Mouse (Mus musculus) megakaryocyte-erythroid progenitor cell, adult 5-6 weeks (primary cell): ENCODE measurements around the gene Nploc4. TPM values are rescaled to one million over a fixed set of nuclear protein-coding genes. Genes with fewer than 3 reads are reported as not detected.

Experiments used
- ATAC-seq: replicated peaks from 2 replicates; pipeline ENCODE4 v1.8.0; 2016; ENCODE audit warnings: mild to moderate bottlenecking, inconsistent platforms; ENCODE audit not compliant: severe bottlenecking, poor library complexity, low FRiP score, low TSS enrichment
- total RNA-seq, 2 experiments: library from RNA; stranded (forward) in 1 of 2; stranded (reverse) in 1 of 2; fragments of 200-1000, 215-1000 nt in 1 of 2; fragments of >200 nt in 1 of 2; fragmentation: Nextera tagmentation in 1 of 2; gene quantifications; 2 replicates each; pipeline ENCODE4 v1.2.3; 2014 to 2017

Gene Nploc4
- 59.3 and 65.2 TPM in 2 replicates for total RNA-seq (2014; fragmentation: Nextera tagmentation)
- 32.5 and 41.1 TPM in 2 replicates for total RNA-seq (2017)

- ATAC-seq: peak; percentile 70
Measured at GRCm38 (mm10) chr11:120437152-120437856, at the start of gene Nploc4. Nploc4 (minus strand) TSS chr11:120437708.

DNA sequence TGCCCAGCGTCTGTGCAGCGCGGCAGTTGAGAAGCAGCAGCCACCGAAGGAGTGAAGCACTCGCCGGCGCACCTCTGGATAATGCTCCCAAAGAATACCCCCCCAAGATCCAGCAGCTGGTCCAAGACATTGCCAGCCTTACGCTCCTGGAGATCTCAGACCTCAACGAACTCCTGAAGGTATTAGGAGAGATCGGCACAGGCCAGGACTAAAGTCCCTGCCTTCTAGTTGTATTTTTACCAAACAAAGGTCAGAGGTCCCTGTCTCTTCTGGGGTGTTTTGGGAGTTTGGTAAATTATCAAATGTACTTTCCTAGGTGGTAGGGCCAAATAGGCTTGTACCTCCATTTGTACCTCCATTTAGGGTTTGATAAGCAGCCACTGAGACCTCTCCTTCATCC lies 47.7 kb upstream of the Nploc4 start:
- ATAC-seq: no peak

DNA sequence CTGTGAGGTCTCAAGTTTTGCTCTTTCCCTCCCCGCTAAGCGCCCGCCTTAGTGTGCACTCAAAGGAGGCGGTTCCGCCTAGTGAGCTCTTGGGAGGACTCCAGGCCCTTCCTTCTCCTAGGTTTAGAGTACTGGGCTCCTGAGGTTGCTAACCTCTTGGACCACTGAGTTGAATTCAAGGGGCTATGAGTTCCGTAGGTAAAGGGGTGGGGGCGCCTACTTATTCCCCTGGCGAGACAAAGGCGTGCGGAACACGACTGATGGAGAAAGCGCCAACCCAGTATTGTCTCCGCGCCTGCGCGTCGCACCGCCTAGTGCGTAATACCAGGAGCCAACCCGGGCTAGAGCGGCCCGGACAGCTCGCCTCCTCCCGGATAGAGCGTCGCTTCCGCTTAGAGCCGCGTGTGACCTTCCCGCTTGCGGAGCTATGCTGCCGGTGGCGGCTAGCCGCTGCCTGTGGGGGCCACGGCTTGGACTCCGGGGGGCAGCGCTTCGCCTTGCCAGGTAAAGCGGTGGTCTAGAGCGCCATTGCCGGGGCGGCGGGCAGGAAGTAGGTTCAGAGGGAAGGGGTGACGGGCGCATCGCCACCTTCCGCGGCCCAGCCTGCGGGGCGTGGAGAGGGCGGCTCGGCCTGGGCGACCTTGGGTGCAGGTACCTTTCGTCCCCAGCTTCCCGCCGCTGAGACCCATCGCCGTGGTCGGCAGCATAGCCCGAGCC lies 46.9 kb upstream of the Nploc4 start, which contains the start of gene Mrpl12:
Gene Mrpl12, plus strand, starts transcription at position 349 of the 717 bp plus-strand sequence.
- peak; percentile 85 for ATAC-seq

DNA sequence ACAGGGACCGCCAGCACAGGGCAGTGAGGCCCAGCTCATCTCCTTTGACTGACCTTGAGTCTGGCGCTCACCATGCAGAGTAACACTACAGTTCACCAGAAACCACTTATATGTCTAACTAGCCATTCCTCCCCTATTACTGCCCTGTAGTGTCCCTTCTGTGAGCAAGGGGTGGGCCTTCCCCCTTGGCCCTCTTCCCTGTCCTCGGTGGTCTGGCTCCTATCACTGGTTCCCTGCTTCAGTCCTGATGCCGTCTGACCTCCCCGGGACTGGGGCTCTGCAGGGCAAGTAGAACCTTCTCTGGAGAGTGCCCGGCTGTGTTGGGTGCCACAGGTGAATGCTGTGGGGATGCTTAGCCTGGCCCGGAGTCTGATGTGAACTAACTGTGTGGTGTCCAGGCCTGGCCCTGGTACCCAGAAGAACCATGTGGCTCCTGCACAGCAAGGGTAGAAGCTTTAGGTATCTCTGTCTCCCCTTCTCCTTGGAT lies 46.0 kb upstream of the Nploc4 start:
- ATAC-seq: no peak

DNA sequence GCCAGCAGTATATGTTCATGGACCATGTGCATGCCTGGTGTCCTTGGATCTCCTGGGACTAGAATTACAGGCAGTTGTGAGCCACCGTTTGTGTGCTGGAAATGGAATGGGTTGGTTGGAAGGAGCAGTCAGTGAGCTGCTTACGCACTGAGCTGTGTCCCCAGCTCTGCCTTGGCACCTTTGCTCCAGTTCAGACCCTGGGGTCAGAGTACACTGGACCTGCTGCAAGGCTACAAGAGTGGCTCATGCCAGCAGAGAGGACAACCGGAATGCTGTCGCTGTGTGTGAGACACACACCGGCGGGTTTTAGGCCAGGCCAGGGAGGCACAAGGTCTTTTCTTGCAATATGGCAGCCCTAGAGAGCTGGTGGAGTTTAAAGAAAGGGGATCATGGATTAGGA lies 34.5 kb upstream of the Nploc4 start:
- ATAC-seq: no peak

DNA sequence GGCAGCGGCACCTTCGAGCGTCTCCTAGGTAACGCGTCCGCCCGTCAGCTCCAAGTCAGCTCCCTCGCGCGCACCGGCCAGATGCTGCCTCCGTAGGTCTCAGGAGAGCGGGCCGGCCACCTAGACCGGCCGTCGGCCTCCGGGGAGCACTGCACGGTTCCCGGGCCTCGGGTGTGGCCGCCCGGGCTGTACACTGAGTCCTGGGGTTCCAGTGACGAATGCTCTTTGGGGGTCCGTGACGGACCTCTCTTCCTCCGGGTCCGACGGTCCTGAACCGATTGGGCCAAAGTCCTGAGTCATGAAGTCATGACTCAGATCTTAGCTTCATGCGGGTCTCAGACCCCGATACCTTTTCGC lies 30.2 kb upstream of the Nploc4 start:
- ATAC-seq: no peak

DNA sequence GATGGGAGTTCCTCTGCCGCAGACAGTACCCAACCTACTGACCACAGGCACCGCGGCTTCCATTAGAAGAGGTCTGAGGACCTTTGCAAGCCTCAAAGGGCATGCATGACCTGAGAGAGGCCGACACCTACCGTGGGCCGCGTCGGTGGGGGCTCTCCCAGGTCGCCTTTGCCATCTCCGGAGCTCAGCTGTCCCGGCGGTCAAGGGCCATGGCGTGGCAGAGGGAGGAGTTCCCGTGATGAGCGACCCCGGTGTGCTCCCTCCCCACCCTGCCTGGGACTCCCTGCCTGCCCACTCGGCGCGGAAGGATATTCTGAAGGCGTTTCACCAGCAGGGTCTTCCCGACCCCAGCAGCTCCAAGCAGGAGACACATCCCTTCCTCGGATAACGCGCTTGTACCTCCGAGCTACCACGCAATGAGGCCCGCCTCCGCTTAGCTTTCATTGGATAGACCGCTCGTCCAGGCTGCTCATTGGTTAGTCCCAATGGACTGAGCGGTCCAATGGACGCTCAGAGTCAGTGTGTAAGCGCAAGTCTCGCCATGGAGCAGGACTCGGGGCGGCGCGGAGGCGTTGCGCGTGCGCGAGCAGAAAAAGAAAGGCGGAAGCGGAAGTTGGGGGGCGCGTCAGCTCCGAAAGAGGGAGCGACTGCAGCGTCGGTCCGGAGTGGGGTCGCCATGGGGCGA lies 29.7 kb upstream of the Nploc4 start, which contains the start of gene Arl16:
Gene Arl16, minus strand, starts transcription at position 557 of the 685 bp plus-strand sequence.
- ATAC-seq: peak; percentile 98

DNA sequence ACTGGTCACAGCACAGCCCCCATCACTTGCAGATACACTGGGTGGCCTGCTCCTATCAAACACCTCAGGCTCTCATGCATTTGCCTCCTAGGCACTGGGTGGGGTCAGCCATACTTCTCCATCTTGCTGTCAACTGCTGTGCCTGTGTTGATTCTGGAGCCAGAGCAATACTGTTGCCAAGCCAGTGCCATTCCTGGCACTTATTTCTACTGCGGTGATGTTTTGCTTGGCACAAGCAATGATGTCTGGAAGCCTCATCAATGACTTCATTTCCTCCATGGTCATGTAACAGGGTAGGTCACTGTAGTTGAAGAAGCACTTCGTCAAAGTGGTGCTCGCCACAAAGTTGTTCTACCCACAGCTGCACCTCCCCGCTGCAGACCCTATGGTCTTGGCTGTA lies 28.0 kb upstream of the Nploc4 start:
- no peak for ATAC-seq

- no peak for ATAC-seq
Measured at GRCm38 (mm10) chr11:120464365-120464764, 26.9 kb upstream of the Nploc4 start.

DNA sequence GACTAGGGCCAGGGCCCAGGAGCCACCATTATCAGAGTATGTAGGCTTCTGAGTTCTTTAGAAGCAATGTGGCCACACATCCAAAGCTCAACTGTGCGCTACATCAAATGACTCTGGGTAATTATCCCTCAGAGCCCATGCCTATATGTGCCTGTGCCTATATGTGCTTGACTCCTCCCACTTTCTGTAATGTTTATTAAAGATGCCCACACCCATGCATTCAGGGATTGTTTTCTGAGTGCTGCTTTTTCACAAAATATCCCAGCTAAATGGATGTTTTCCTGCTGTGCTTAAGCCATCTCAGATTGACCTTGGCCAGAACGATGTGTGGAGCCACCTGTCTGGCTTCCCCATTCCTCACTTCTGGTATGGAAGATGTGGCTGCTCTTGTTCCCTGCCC lies 26.0 kb upstream of the Nploc4 start:
- no peak for ATAC-seq

GRCm38 (mm10) chr11:120458847-120459597 lies 21.5 kb upstream of the Nploc4 start:
- no peak for ATAC-seq

DNA sequence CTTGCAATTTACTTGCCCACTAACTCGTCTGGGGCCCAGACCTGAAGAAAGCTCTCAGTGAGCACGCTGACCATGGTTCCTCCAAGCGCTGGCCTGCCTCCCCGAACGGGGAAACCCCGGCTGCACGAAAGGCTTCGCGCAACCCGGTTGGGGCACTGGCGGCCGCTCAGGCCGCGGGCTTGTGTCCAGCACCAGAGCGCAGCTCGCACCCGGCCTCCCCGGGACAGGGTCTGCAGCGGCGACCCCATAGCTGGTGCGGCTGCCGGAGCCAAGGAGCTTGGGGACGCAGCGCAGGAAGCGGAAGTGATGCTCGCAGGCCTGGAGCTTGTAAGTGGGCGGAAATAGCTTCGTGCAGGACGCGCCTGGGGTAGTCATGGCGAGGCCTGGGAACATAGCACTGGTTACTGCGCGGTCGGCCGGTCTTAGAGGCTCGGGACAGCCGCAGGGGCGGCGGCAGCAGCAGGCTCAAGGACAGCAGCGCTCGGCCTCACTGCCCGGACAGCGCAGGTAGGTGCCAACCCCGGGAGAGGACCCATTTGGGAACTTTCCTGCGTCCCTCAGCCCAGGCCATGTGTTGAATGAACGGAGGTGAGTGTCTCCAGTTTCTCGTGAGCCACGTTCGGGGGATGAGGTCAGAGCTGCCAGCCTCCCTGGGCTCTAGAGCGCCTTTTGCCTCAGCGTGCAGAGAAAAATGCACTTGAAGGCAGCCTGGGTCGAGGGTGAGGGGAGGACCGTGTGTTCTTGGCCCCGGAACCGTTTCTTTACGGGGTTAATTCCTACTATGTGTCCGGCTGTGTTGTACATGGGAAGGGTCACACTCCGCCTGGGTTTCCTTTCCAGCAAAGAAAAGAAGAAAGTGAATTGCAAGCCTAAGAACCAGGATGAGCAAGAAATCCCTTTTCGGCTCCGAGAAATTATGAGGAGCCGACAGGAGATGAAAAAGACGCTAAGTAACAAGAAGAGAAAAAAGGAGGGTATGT lies 20.6 kb upstream of the Nploc4 start, which contains the start of the genes Oxld1 and Ccdc137:
Gene Oxld1, minus strand, starts transcription at position 297 of the 980 bp plus-strand sequence.
Gene Ccdc137, plus strand, starts transcription at position 344 of the 980 bp plus-strand sequence.
- ATAC-seq: peak; percentile 81

- ATAC-seq: peak; percentile 35; the same call in 1 of the 2 replicates
Measured at GRCm38 (mm10) chr11:120457370-120457769, 19.9 kb upstream of the Nploc4 start.

- ATAC-seq: 0 out of 2 replicates have a peak, but pooled peaks have one; percentile 32
Measured at GRCm38 (mm10) chr11:120455413-120455812, 17.9 kb upstream of the Nploc4 start.

GRCm38 (mm10) chr11:120454965-120455364 lies 17.5 kb upstream of the Nploc4 start:
- no peak for ATAC-seq

- no peak for ATAC-seq
Measured at GRCm38 (mm10) chr11:120453306-120453705, 15.8 kb upstream of the Nploc4 start, which contains the start of gene Pde6g. Pde6g (minus strand) TSS chr11:120453500.

GRCm38 (mm10) chr11:120452246-120452645 lies 14.7 kb upstream of the Nploc4 start:
- no peak for ATAC-seq

DNA sequence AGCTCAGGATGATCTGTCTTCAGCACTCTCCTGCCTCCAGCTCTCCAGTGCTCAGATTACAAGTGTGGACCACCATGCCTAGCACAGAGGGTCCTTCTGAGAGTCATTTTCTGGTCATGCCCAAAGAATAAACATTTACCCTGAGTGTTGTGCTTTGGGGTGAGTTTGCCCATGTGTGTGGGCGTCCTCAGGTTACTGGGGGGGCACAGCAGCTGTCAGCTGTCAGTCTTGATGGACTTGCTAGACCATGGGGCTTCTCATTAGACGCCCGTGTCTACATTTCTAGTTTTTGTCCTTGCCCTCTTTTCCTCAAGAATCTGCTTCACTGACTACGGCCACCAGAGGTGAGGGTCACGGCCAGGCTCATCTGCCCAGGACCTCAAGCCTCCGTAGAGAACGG lies 9.7 kb upstream of the Nploc4 start:
- no peak for ATAC-seq
